Mouse (Mus musculus): ENCODE results near the gene Ccnt2. TPM values are rescaled to one million over a fixed set of nuclear protein-coding genes. Genes with fewer than 3 reads are reported as not detected.

Ccnt2 gene
- total RNA-seq (2023), result 10 to 100 TPM; 39.3 to 42.1 TPM

DNA sequence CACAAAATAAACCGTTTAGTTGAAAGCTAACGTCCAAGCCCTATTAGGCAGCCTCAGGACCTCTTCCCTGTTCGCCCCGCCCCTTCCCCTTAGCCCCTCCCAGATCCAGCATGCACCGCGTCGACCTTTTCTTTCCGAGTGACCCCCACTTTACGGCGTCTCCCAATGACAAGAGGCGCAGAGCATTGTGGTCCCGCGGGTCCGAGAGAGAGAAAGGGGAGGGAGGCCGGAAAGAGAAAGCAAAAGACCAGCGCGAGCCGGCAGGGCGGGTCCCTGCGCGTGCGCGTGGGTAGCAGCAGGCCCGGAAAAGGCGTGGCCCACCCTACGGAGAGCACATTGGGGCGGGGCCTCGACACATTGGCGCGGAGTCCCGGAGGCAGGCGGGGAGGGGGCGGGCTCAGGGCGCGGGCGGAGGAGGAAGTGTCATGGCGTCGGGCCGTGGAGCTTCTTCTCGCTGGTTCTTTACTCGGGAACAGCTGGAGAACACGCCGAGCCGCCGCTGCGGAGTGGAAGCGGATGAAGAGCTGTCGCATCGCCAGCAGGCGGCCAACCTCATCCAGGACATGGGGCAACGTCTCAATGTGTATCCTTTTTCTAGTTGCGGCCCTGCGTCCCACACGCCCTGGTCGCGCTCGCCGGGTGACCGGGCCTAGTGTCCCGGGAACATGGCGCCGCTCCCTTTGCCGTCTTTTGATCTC, at the start of gene Ccnt2:
Gene Ccnt2 (plus strand): TSS at position 362 of the 698 bp plus-strand sequence.

DNA sequence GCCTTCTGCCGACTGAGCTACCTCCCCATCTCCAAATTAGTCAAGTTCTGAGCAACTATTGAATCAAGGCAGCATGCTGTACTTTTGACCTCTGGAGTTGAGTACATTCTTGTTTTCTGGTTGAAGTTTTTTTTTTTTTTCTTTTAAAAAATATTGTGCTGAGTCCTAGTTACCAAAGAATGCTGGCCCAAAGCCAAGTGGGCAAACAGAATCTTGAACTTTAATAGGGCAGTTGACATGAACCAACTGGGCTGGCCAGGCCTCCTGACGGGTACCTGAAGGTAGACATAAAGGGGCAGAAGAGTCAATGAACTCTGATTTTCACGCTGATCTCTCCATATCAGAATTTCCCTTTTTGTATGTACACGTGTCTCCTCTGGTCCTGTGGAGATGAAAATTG, 44.9 kb upstream of the Ccnt2 start, which contains the start of gene Acmsd:
Gene Acmsd (plus strand): TSS at position 318 of the 400 bp plus-strand sequence.

GRCm38 (mm10) chr1:127854486-127855222, 80.7 kb downstream of the Ccnt2 start, which contains the start of gene Map3k19:
TSS of gene Map3k19 (minus strand) at chr1:127855031.

Other genes with a start within 250 kb of the Ccnt2 start
- gene Tmem163, start 94.6 kb upstream of the Ccnt2 start, total RNA-seq (2023), result under 1 TPM in 1 of 2 experiments, not detected in 1; 0.35 TPM
- 1 to 10 TPM in 1 of 2 experiments, under 1 TPM in 1; 0.51 to 1.1 TPM for gene Acmsd, start 44.8 kb upstream of the Ccnt2 start, total RNA-seq (2023)
- under 1 TPM; 0.18 to 0.20 TPM for gene Map3k19, start 80.9 kb downstream of the Ccnt2 start, total RNA-seq (2023)
- gene Rab3gap1, start 94.6 kb downstream of the Ccnt2 start, total RNA-seq (2023), result 10 to 100 TPM; 22.0 to 22.4 TPM